Mouse (Mus musculus) monocyte, adult 5-6 weeks (primary cell): ENCODE data around the gene Lyg1. TPM values are rescaled to one million over a fixed set of nuclear protein-coding genes. Genes with fewer than 3 reads are reported as not detected.

Experiments
- ATAC-seq: fragments of 153-309, 156-312 bp; replicated peaks from 2 replicates; pipeline ENCODE4 v1.8.0; 2017; ENCODE audit warnings: mild to moderate bottlenecking; ENCODE audit not compliant: low TSS enrichment, insufficient number of reproducible peaks, severe bottlenecking, poor library complexity, low FRiP score
- total RNA-seq: library from RNA; stranded (forward); fragments of 200-1000, 200-491, 200-594 nt; gene quantifications from 3 replicates; pipeline ENCODE4 v1.2.3, GENCODE M21; 2017

Lyg1 gene
- total RNA-seq, 1 experiment from 2014 or later = not detected

GRCm38 (mm10) chr1:37956690-37957431 is 698 bp downstream of the Lyg1 start:
- no peak for ATAC-seq

- no peak for ATAC-seq
These were observed 2.3 kb downstream of the Lyg1 start for GRCm38 (mm10) chr1:37955251-37955650.

DNA sequence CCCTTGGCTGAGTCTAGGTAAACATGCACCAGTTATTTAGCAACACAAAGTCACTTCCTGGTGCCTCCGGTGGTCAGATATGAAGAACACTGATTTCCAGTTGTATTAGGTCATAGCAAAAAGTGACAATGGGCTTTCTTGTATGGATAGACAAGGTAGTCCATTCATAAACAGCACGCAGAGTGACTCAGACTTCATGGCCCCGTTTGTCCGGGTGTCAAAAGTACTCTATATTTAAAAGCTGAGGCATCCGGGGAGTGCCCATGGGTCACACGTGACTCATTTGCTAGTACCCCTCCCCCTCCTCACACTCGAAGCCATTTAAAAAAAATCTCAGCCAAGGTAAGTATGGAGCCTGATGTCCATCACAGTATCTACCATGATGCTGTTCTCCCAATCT is 2.8 kb downstream of the Lyg1 start:
- ATAC-seq = no peak

DNA sequence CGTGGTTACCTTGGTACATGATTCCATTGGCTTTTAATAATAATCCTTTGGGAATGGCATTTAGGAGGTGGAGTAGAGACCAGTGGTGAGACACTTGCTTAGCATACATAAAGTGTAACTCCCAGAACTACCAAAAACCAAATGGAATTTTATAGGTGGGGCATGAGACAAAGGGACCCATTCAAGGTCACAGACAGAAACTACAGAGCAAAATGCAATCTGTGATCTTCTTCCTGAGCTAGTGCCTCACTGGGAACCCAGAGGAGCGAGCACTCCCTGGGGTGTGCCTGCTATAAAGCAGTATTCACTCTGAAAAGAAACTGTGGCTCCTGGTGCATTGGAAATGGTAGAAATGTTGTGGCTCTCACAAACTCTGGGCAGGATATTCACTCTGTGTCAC is 8.7 kb downstream of the Lyg1 start:
- ATAC-seq = no peak

GRCm38 (mm10) chr1:37931806-37932205 is 25.8 kb downstream of the Lyg1 start:
- ATAC-seq = no peak

GRCm38 (mm10) chr1:37925971-37926370 is 31.6 kb downstream of the Lyg1 start:
- ATAC-seq = no peak

GRCm38 (mm10) chr1:37922536-37922935 is 35.0 kb downstream of the Lyg1 start:
- ATAC-seq = no peak

DNA sequence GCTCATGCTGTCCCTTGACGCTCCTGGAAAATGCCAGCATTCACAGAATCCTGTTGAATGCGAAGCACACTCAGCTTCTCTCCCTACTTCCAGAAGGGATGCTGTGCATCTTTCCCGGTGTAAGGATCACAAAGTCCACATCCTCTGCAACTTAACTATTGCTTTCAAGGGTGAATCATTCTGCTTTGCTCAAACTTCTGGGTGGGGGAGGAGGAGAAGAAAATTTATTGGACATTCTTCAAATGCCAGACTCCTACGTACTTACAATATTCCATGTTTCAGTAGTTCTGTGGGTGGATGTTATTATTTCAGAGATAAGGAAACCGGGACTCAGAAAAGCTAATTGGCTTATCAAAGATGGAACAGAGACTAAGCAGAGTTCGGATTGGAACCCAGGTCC is 39.5 kb downstream of the Lyg1 start:
- no peak for ATAC-seq

- ATAC-seq = no peak
These were observed 39.9 kb downstream of the Lyg1 start for GRCm38 (mm10) chr1:37917666-37918065.

GRCm38 (mm10) chr1:37916393-37916792 is 41.2 kb downstream of the Lyg1 start, which contains the start of gene Lyg2:
Lyg2 (minus strand) TSS chr1:37916493.
- no peak for ATAC-seq

GRCm38 (mm10) chr1:37912751-37913150 is 44.8 kb downstream of the Lyg1 start:
- ATAC-seq = no peak

DNA sequence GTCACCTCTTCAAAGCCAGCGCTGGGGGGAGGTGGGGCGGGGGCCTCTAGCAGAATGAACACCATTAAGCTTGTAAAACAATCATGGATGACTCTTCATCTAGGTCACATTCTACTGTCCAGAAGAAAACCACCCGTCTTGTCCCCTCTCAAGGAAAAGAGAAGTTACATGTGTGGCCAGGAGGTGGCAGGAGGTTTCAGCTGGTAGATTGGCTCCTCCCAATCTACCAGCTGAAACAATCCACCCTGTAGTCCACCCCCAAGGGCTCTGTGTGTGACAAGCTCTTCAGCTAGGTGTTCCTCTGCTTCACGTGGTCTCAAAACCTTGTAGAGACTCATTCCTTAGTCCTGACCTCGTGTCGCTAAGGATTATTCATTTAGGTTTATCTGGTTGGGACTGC is 54.4 kb downstream of the Lyg1 start:
- ATAC-seq = peak; percentile 49; the same call in 1 of the 2 replicates

DNA sequence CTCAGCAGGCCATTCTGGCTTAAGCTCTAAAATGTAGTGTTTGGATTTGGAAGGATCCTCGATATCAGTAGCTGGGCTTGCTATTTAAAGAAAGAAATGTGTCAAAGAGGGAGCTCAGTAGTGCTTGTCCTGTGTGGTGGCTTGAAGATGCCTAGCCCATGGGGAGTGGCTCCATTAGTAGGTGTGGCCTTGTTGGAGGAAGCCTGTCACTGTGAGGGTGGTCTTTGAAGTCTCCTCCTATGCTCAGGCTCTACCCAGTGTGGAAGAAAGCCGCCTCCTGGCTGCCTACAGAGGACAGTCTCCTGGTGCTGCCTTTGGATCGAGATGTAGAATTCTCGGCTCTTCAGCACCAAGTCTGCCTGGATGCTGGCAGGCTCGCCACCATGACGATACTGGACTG is 57.3 kb downstream of the Lyg1 start:
- no peak for ATAC-seq

- ATAC-seq = no peak
These were observed 57.7 kb downstream of the Lyg1 start for GRCm38 (mm10) chr1:37899816-37900215.

Other genes starting within 250 kb of the Lyg1 start
- 0.78 TPM in 1 of 3 replicates, not detected in the others for gene 2010300C02Rik, start 237.7 kb downstream of the Lyg1 start, total RNA-seq
- gene Tsga10, start 91.3 kb downstream of the Lyg1 start, total RNA-seq = 18.6 to 28.8 TPM (median 22.8 TPM) in 3 replicates
- gene Lipt1, start 86.0 kb downstream of the Lyg1 start, total RNA-seq = 0.49 to 2.2 TPM in 2 of 3 replicates, not detected in the other
- 17.9 to 45.5 TPM (median 27.1 TPM) in 3 replicates for gene Mitd1, start 67.3 kb downstream of the Lyg1 start, total RNA-seq
- gene Mrpl30, start 67.3 kb downstream of the Lyg1 start, total RNA-seq = 84.5 to 131 TPM (median 95.7 TPM) in 3 replicates
- not detected in 3 replicates for gene Lyg2, start 41.3 kb downstream of the Lyg1 start, total RNA-seq
- gene Txndc9, start 40.1 kb upstream of the Lyg1 start, total RNA-seq = 68.6 to 86.6 TPM (median 76.9 TPM) in 3 replicates
- 18.3 to 36.7 TPM (median 24.2 TPM) in 3 replicates for gene Eif5b, start 40.3 kb upstream of the Lyg1 start, total RNA-seq
- 15.8 to 26.1 TPM (median 17.2 TPM) in 3 replicates for gene Rev1, start 172.0 kb upstream of the Lyg1 start, total RNA-seq